Mouse (Mus musculus): ENCODE measurements at regions not wholly inside any gene's neighbourhood (a gene's known extent, or its start where the extent isn't known, plus 50 kb on each side); places are given as distances from the start of the nearest gene placed in this dataset.
"Not testable (repeated sequence)": the region's sequence is repeated elsewhere in the genome, so short reads cannot be mapped to it uniquely, and the experiment has no call there.

- 94% methylated on average over 5 of the region's 5 CpGs for WGBS
- Histone ChIP-seq H3K4me3 (replicated peaks) (no peak overlapping the region), H3K27me3 (no peaks in the 10 kb centered on the region), H3K4me1 (replicated peaks) (no peaks in the 10 kb centered on the region), H3K36me3 (no peaks in the 10 kb centered on the region), H3K4me2 (replicated peaks) (no peak overlapping the region), H3K27ac (no peak overlapping the region), H3K9ac (replicated peaks) (no peak overlapping the region), H3K9me3 (no peaks in the 10 kb centered on the region)
- no peak for ATAC-seq
Measured at GRCm38 (mm10) chr3:152040751-152041150, 125.3 kb downstream of the Gipc2 start.

GRCm38 (mm10) chr3:152036819-152037218 lies 129.2 kb downstream of the Gipc2 start:
- H3K4me2 ChIP-seq (replicated peaks); H3K27ac ChIP-seq; H3K9me3 ChIP-seq; H3K4me1 ChIP-seq (replicated peaks); H3K4me3 ChIP-seq (replicated peaks); H3K36me3 ChIP-seq; H3K9ac ChIP-seq (replicated peaks); ATAC-seq; H3K27me3 ChIP-seq: not testable (repeated sequence)
- 89% methylated on average over 5 of the region's 5 CpGs for WGBS

- no peak for ATAC-seq
- H3K4me1 ChIP-seq (replicated peaks), result no peaks in the 10 kb centered on the region
Measured at GRCm38 (mm10) chr3:152035416-152035815, 130.6 kb downstream of the Gipc2 start.

GRCm38 (mm10) chr3:152034686-152035085 lies 131.3 kb downstream of the Gipc2 start:
- no peak overlapping the region for H3K27ac ChIP-seq
- ATAC-seq, result no peak
- no peaks in the 10 kb centered on the region for H3K27me3 ChIP-seq
- H3K4me2 ChIP-seq (replicated peaks), result no peak overlapping the region
- H3K9ac ChIP-seq (replicated peaks), result no peak overlapping the region
- H3K4me1 ChIP-seq (replicated peaks), result no peaks in the 10 kb centered on the region
- no peak overlapping the region for H3K4me3 ChIP-seq (replicated peaks)
- WGBS, result 89% methylated on average over 10 of the region's 10 CpGs
- no peaks in the 10 kb centered on the region for H3K9me3 ChIP-seq
- H3K36me3 ChIP-seq, result no peaks in the 10 kb centered on the region

More at GRCm38 (mm10) chr3:152035416-152035815, 130.6 kb downstream of the Gipc2 start:
- Histone ChIP-seq H3K36me3 (no peaks in the 10 kb centered on the region), H3K27ac (no peak overlapping the region), H3K9me3 (no peaks in the 10 kb centered on the region), H3K4me2 (replicated peaks) (no peak overlapping the region), H3K9ac (replicated peaks) (no peak overlapping the region), H3K4me3 (replicated peaks) (no peak overlapping the region), H3K27me3 (no peaks in the 10 kb centered on the region)
- WGBS, result 82% methylated on average over 5 of the region's 5 CpGs

GRCm38 (mm10) chr3:152034221-152034620 lies 131.8 kb downstream of the Gipc2 start:
- Histone ChIP-seq H3K4me1 (replicated peaks) (no peaks in the 10 kb centered on the region), H3K4me3 (replicated peaks) (no peak overlapping the region), H3K4me2 (replicated peaks) (no peak overlapping the region), H3K36me3 (no peaks in the 10 kb centered on the region), H3K27ac (no peak overlapping the region), H3K27me3 (no peaks in the 10 kb centered on the region), H3K9me3 (no peaks in the 10 kb centered on the region), H3K9ac (replicated peaks) (no peak overlapping the region)
- 77% methylated on average over 2 of the region's 2 CpGs for WGBS
- ATAC-seq, result no peak

- 83% methylated on average over 3 of the region's 3 CpGs for WGBS
- no peak for ATAC-seq
- Histone ChIP-seq H3K27me3 (no peaks in the 10 kb centered on the region), H3K36me3 (no peaks in the 10 kb centered on the region), H3K9me3 (no peaks in the 10 kb centered on the region), H3K4me3 (replicated peaks) (no peak overlapping the region), H3K4me2 (replicated peaks) (no peak overlapping the region), H3K9ac (replicated peaks) (no peak overlapping the region), H3K27ac (no peak overlapping the region), H3K4me1 (replicated peaks) (no peaks in the 10 kb centered on the region)
Measured at GRCm38 (mm10) chr3:152032663-152033318, 133.2 kb downstream of the Gipc2 start.

- no peaks in the 10 kb centered on the region for H3K27me3 ChIP-seq
- no peak overlapping the region for H3K4me2 ChIP-seq (replicated peaks)
- no peaks in the 10 kb centered on the region for H3K36me3 ChIP-seq
- no peaks in the 10 kb centered on the region for H3K9me3 ChIP-seq
- 76% methylated on average over 1 of the region's 1 CpGs for WGBS
- no peak overlapping the region for H3K27ac ChIP-seq
- no peaks in the 10 kb centered on the region for H3K4me1 ChIP-seq (replicated peaks)
- no peak for ATAC-seq
- no peak overlapping the region for H3K4me3 ChIP-seq (replicated peaks)
- no peak overlapping the region for H3K9ac ChIP-seq (replicated peaks)
Measured at GRCm38 (mm10) chr3:152028695-152029094, 137.3 kb downstream of the Gipc2 start.

- Histone ChIP-seq H3K27me3 (no peaks in the 10 kb centered on the region), H3K4me3 (replicated peaks) (no peak overlapping the region), H3K9ac (replicated peaks) (no peak overlapping the region), H3K4me1 (replicated peaks) (no peaks in the 10 kb centered on the region), H3K4me2 (replicated peaks) (no peak overlapping the region), H3K36me3 (no peaks in the 10 kb centered on the region), H3K9me3 (no peaks in the 10 kb centered on the region), H3K27ac (no peak overlapping the region)
- no peak for ATAC-seq
- 87% methylated on average over 4 of the region's 4 CpGs for WGBS
Measured at GRCm38 (mm10) chr3:152026034-152026433, 140.0 kb downstream of the Gipc2 start.

GRCm38 (mm10) chr3:152025122-152025521 lies 140.9 kb downstream of the Gipc2 start:
- Histone ChIP-seq H3K27me3 (no peaks in the 10 kb centered on the region), H3K9ac (replicated peaks) (no peak overlapping the region), H3K4me3 (replicated peaks) (no peak overlapping the region), H3K36me3 (no peaks in the 10 kb centered on the region), H3K27ac (no peak overlapping the region), H3K4me1 (replicated peaks) (no peaks in the 10 kb centered on the region), H3K4me2 (replicated peaks) (no peak overlapping the region), H3K9me3 (no peaks in the 10 kb centered on the region)
- 89% methylated on average over 8 of the region's 8 CpGs for WGBS
- ATAC-seq, result no peak

- Histone ChIP-seq H3K36me3 (no peaks in the 10 kb centered on the region), H3K9ac (replicated peaks) (no peak overlapping the region), H3K9me3 (no peaks in the 10 kb centered on the region), H3K27ac (no peak overlapping the region), H3K27me3 (no peaks in the 10 kb centered on the region), H3K4me2 (replicated peaks) (no peak overlapping the region), H3K4me3 (replicated peaks) (no peak overlapping the region), H3K4me1 (replicated peaks) (no peaks in the 10 kb centered on the region)
- 84% methylated on average over 4 of the region's 4 CpGs for WGBS
- ATAC-seq, result no peak
Measured at GRCm38 (mm10) chr3:152006747-152007146, 159.3 kb downstream of the Gipc2 start.

- no peak overlapping the region for H3K27ac ChIP-seq
- no peaks in the 10 kb centered on the region for H3K9me3 ChIP-seq
- no peak overlapping the region for H3K4me2 ChIP-seq (replicated peaks)
- no peaks in the 10 kb centered on the region for H3K27me3 ChIP-seq
- no peak overlapping the region for H3K4me3 ChIP-seq (replicated peaks)
- no peak for ATAC-seq
- H3K36me3 ChIP-seq, result no peaks in the 10 kb centered on the region
- no peaks in the 10 kb centered on the region for H3K4me1 ChIP-seq (replicated peaks)
- WGBS, result 88% methylated on average over 3 of the region's 3 CpGs
- no peak overlapping the region for H3K9ac ChIP-seq (replicated peaks)
Measured at GRCm38 (mm10) chr3:152005366-152006025, 160.5 kb downstream of the Gipc2 start.

GRCm38 (mm10) chr3:152004411-152004955 lies 161.5 kb downstream of the Gipc2 start:
- no peak overlapping the region for H3K4me3 ChIP-seq (replicated peaks)
- no peak overlapping the region for H3K4me2 ChIP-seq (replicated peaks)
- no peak overlapping the region for H3K9ac ChIP-seq (replicated peaks)
- WGBS, result 89% methylated on average over 7 of the region's 7 CpGs
- H3K36me3 ChIP-seq, result no peaks in the 10 kb centered on the region
- H3K9me3 ChIP-seq, result no peaks in the 10 kb centered on the region
- H3K27ac ChIP-seq, result no peak overlapping the region
- H3K27me3 ChIP-seq, result no peaks in the 10 kb centered on the region
- ATAC-seq, result no peak
- no peaks in the 10 kb centered on the region for H3K4me1 ChIP-seq (replicated peaks)

Data from midbrain, embryonic 13.5 days (tissue).